Mouse (Mus musculus): Measurements from ENCODE around the gene Mon2. TPM values are rescaled to one million over a fixed set of nuclear protein-coding genes. Genes with fewer than 3 reads are reported as not detected.
A peak's percentile ranks its signal among the peaks of the same experiment; 100 is the strongest.

The Mon2 gene
- polyA plus RNA-seq, 1 experiment from 2014 or later, result 19.9 TPM

DNA sequence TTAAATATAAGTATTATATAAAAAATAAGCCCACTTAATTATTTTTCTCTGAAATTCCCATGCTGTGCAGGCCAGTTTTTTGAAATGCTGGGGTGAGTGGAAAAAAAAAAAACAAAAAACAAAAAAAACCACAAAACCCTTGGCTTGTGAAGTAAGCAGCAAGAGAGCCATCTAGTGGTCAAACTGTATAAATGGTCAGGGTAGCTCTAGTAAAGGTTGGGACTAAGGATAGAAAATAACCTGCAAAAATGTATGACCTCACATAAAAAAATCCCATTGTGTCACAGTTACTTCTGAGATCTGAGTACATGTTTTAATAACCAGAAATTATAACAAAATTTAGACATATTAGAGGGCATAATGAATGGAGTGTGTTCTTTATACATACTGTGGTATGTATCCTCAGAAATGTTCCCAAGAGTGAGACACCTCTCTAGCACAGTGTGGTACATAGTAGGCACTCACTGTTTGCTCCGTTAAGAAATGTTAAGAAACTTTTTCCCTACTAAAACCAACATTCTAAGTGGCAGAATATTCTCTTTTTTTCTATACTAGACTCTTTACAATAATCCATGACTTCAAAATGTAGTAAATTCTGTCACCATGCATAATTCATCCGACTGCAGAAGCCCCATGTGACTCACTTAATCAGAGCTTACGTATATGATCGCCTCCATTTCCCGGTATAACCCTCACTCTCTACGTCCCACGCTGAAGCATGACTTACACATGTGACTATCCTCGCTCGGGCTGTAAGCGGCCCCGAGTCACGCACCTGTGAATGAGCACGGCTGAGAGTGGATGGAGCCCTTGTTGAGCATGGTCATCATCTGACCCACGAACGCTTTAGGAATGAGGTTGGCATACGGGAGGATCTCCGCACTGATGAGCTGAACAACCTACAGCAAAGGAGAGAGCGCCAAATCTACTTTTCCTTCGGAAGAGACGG lies 70.8 kb downstream of the Mon2 start:
- no peak overlapping the region for H3K9ac ChIP-seq
- no peaks in the 10 kb centered on the region for H3K4me1 ChIP-seq
- ATAC-seq, result no peak; the same call in 1 of the 2 replicates
- no peak overlapping the region for H3K4me2 ChIP-seq
- 88% methylated on average over 20 of the region's 20 CpGs for WGBS (ENCODE audit: insufficient replicate concordance)
- H3K4me3 ChIP-seq, result no peak overlapping the region
- H3K27me3 ChIP-seq (replicated peaks), result no peaks in the 10 kb centered on the region
- H3K9me3 ChIP-seq (replicated peaks), result no peaks in the 10 kb centered on the region
- peaks cover 63% of the 10 kb centered on the region for H3K36me3 ChIP-seq
- H3K27ac ChIP-seq, result no peak overlapping the region

DNA sequence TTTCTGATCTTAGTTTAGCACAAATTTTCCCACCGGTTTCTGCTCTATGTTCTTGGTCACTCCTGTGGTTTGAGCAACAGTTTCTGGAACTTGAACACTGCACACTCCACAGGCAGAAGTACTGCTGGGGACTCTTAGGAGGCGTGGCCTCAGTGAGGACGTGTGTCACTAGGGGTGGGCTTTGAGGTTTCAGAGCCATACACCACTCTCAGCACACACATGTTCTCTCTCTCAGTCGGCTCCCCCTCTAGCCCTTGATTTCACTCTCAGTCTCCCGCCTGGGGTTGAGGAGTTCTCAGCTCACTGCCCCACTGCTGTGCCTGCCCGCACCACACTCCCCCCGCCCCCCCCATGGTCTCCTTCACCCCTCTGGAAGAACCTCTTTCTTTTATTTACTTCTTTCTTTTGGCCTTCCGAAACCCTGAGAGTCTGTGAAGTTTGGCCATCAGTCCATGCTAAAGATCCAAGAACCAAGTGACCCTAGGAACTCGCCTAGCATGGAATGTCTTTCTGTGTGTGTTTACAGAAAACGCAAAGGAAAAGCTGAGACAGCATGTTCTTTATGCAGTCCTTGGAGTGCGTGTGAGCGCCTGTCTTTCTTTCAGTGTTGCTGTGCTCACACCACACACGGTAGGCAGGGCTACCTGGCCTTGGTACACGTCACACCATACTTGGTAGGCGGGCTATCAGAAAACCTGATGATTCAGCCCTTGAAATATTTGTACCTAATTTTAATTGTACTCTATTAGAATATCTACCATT lies 71.6 kb downstream of the Mon2 start:
- H3K27ac ChIP-seq, result no peak overlapping the region
- no peak overlapping the region for H3K9ac ChIP-seq
- WGBS (ENCODE audit: insufficient replicate concordance), result 77% methylated on average over 15 of the region's 15 CpGs
- peaks cover 62% of the 10 kb centered on the region for H3K36me3 ChIP-seq
- no peak overlapping the region for H3K4me2 ChIP-seq
- H3K4me3 ChIP-seq, result no peak overlapping the region
- no peaks in the 10 kb centered on the region for H3K4me1 ChIP-seq
- no peaks in the 10 kb centered on the region for H3K9me3 ChIP-seq (replicated peaks)
- no peak for ATAC-seq
- no peaks in the 10 kb centered on the region for H3K27me3 ChIP-seq (replicated peaks)

DNA sequence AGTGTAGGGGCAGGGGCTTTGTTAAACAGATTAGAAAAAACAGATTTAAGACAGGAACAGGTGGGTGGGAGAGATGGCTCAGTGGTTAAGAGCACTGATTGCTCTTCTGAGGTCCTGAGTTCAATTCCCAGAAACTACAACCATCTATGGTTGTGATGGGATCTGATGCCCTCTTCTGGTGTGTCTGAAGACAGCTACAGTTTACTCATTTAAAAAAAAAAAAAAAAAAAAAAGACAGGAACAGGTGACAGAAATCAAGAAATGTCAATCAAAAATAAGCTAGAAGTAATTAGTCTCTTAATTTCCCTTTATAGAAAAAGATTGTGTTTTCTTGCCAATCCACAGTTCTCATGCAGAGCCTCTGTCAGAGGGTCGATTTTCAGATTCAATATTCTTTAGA lies 74.3 kb downstream of the Mon2 start:
- H3K27me3 ChIP-seq (replicated peaks), result no peaks in the 10 kb centered on the region
- WGBS (ENCODE audit: insufficient replicate concordance), result 63% methylated on average over 1 of the region's 1 CpGs
- H3K9me3 ChIP-seq (replicated peaks), result no peaks in the 10 kb centered on the region
- peaks cover 71% of the 10 kb centered on the region for H3K36me3 ChIP-seq
- no peak for ATAC-seq
- no peaks in the 10 kb centered on the region for H3K4me1 ChIP-seq
- no peak overlapping the region for H3K4me2 ChIP-seq
- no peak overlapping the region for H3K27ac ChIP-seq
- no peak overlapping the region for H3K4me3 ChIP-seq
- no peak overlapping the region for H3K9ac ChIP-seq

DNA sequence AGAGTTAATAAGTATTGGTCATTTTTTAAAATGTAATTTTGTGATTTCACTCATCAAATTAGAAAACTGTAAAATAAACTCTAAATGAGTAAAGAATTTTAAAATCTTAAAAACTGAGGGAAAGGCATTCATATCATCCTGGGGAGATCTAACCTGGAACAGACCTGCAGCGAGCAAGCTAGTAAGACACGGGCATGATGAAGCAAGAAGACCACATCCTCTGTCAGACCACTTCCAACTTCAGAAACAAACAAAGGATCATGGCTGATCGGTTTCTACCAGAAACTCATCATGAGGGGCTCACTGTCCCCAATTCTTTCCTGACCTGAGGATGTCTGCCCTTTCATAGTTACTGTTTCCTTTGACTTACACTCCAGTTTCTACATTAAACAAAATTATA lies 74.9 kb downstream of the Mon2 start:
- WGBS (ENCODE audit: insufficient replicate concordance), result 68% methylated on average over 3 of the region's 3 CpGs
- no peak overlapping the region for H3K4me3 ChIP-seq
- no peaks in the 10 kb centered on the region for H3K27me3 ChIP-seq (replicated peaks)
- H3K4me1 ChIP-seq, result no peaks in the 10 kb centered on the region
- peaks cover 75% of the 10 kb centered on the region for H3K36me3 ChIP-seq
- H3K9me3 ChIP-seq (replicated peaks), result no peaks in the 10 kb centered on the region
- H3K9ac ChIP-seq, result no peak overlapping the region
- no peak for ATAC-seq
- no peak overlapping the region for H3K4me2 ChIP-seq
- no peak overlapping the region for H3K27ac ChIP-seq

DNA sequence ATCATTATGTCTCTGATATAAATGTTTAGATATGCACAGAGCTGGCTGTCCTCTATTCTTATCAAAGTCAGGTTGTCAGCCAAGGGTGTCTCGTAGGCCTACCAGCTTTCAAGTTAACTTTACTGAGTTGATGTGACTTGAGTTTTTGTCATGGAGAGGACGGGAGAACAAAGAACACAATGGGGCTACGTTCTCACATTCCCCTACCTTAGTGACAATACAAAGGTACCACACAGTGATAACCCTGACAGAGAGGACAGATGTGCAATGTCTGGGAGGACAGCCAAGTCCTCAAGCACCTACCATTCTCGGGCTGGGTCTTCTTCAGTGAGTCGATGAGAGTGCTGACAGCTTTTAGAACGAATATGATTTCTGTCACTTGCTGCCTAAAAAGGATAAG lies 76.9 kb downstream of the Mon2 start:
- H3K4me1 ChIP-seq, result no peaks in the 10 kb centered on the region
- peaks cover 82% of the 10 kb centered on the region for H3K36me3 ChIP-seq
- no peaks in the 10 kb centered on the region for H3K27me3 ChIP-seq (replicated peaks)
- no peak overlapping the region for H3K9ac ChIP-seq
- no peak overlapping the region for H3K4me3 ChIP-seq
- 78% methylated on average over 6 of the region's 6 CpGs for WGBS (ENCODE audit: insufficient replicate concordance)
- no peak overlapping the region for H3K4me2 ChIP-seq
- no peak for ATAC-seq
- no peaks in the 10 kb centered on the region for H3K9me3 ChIP-seq (replicated peaks)
- no peak overlapping the region for H3K27ac ChIP-seq

DNA sequence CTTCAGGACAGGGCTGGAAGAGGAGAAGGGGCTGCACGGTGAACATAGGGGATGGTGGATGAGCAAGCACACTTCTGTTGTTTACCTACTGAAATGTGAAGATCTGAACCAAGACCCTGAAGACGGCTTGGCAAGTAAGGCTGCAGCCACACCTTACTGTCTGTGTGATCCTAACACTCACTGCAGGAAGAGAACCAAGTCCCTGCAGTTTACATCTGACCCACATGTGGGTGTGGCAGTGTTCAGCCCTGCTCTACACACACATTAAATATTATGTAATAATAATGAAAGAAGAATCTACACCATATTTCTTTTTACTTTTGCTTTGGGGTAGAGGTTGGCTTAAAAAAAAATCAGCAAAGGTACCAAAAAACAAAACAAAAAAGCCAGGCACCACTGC lies 78.5 kb downstream of the Mon2 start:
- WGBS (ENCODE audit: insufficient replicate concordance), result 81% methylated on average over 2 of the region's 2 CpGs
- no peaks in the 10 kb centered on the region for H3K27me3 ChIP-seq (replicated peaks)
- H3K4me3 ChIP-seq, result no peak overlapping the region
- no peak overlapping the region for H3K27ac ChIP-seq
- H3K4me2 ChIP-seq, result no peak overlapping the region
- peaks cover 76% of the 10 kb centered on the region for H3K36me3 ChIP-seq
- no peak for ATAC-seq
- H3K9ac ChIP-seq, result no peak overlapping the region
- H3K4me1 ChIP-seq, result no peaks in the 10 kb centered on the region
- H3K9me3 ChIP-seq (replicated peaks), result no peaks in the 10 kb centered on the region

DNA sequence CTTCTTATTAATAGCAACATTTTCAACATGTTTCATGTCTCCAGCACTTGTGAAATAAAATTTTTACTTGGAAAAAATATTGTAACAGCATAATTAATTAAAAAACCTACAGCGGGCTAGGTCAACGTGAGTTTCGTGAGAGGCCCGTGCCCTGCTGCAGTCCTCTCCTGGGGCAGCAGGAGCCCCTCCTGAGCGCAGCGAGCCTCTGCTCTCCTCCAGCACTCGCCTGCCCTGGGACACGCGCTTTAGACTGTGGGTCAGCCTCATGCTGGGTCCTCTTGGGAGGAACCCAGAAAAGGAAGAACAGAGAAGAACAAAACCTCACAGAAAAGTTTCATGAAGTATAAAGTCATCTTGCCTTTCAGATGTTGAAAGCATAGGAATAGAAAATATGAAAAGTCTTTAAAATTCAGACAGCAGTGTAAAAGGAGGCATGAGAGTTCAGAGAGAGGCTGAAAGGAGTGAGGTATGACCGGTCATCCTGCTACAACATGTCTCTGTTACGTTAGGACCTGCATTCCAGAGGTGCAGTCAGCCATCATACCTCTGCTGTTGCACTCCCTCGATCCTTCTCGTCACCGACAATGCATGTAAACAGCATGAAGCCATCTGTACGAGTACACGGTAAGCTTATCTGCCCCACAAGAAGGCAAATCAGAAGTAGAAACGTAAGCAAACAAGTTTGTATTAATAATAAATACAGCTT lies 81.8 kb downstream of the Mon2 start:
- peaks cover 72% of the 10 kb centered on the region for H3K36me3 ChIP-seq
- ATAC-seq, result no peak
- WGBS (ENCODE audit: insufficient replicate concordance), result 84% methylated on average over 17 of the region's 17 CpGs
- H3K27me3 ChIP-seq (replicated peaks), result no peaks in the 10 kb centered on the region
- no peak overlapping the region for H3K4me3 ChIP-seq
- H3K9ac ChIP-seq, result no peak overlapping the region
- H3K9me3 ChIP-seq (replicated peaks), result no peaks in the 10 kb centered on the region
- no peak overlapping the region for H3K4me2 ChIP-seq
- no peak overlapping the region for H3K27ac ChIP-seq
- no peaks in the 10 kb centered on the region for H3K4me1 ChIP-seq

DNA sequence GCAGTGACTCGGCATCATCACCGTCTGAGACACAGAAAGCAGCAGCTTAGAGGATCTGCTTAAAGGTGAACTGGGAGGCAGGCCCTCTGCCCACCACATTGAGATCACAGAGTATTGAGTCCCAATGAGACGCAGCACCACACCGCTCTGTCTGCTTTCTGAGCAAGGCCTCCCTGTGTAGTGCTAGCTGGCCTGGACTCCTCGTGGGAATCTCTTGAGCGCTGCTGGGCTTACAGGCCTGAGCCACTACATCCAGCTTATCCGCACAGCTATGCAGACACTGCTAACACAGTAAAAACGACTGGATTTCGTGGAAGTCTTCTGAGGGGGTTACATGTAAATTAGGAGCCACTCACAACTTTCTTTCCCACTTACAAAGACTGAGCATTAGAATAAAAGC lies 84.7 kb downstream of the Mon2 start:
- no peak overlapping the region; the same call in 1 of the 2 replicates for H3K27ac ChIP-seq
- no peaks in the 10 kb centered on the region for H3K9me3 ChIP-seq (replicated peaks)
- H3K36me3 ChIP-seq, result peaks cover 43% of the 10 kb centered on the region
- peaks cover 18% of the 10 kb centered on the region for H3K4me1 ChIP-seq
- no peak for ATAC-seq
- 77% methylated on average over 9 of the region's 9 CpGs for WGBS (ENCODE audit: insufficient replicate concordance)
- no peak overlapping the region for H3K9ac ChIP-seq
- H3K4me2 ChIP-seq, result no peak overlapping the region
- no peak overlapping the region for H3K4me3 ChIP-seq
- no peaks in the 10 kb centered on the region for H3K27me3 ChIP-seq (replicated peaks)

DNA sequence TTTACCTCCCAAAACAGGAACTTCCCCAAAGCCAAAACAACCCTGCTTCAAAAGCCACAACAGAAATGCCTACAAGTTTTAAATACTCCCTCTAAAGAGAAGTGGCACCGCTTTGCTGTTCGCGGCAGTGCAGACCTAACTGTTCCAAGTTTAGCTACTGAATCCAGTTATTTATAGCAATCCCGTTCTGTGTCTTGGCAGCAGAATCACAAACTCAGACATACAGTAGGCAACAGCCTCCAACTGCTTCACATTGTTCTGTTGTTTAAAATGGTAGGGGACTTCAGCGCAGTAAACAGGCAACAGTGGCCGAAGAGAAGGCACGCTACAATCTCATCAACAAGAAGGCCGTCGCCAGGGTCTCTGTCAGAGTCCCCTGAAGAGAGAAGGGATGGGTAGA lies 85.3 kb downstream of the Mon2 start:
- H3K36me3 ChIP-seq, result peaks cover 37% of the 10 kb centered on the region
- H3K4me1 ChIP-seq, result peaks cover 21% of the 10 kb centered on the region
- H3K27me3 ChIP-seq (replicated peaks), result no peaks in the 10 kb centered on the region
- WGBS (ENCODE audit: insufficient replicate concordance), result 82% methylated on average over 9 of the region's 9 CpGs
- no peak overlapping the region for H3K4me3 ChIP-seq
- ATAC-seq, result no peak
- H3K9me3 ChIP-seq (replicated peaks), result no peaks in the 10 kb centered on the region
- H3K27ac ChIP-seq, result no peak overlapping the region; the same call in 1 of the 2 replicates
- no peak overlapping the region for H3K9ac ChIP-seq
- no peak overlapping the region for H3K4me2 ChIP-seq

DNA sequence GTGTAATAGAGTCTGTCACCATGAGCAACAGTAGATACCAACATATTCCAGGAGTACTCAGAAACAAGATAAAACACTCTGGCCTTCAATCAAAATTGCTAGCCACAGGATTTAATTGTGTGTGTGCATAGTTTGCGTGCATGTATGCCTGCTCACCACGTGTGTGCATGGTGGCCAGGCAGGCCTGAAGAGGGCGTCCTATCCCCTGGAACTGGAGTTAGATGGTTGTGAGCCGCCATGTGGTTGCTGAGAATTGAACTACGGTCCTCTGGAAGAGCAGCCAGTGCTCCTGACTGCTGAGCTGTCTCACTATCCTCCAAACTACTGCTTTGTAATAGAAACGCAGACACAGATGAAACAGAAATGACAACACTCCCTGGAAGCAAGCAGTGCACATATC lies 85.7 kb downstream of the Mon2 start:
- H3K9ac ChIP-seq, result no peak overlapping the region
- H3K36me3 ChIP-seq, result peaks cover 33% of the 10 kb centered on the region
- H3K4me3 ChIP-seq, result no peak overlapping the region
- H3K4me2 ChIP-seq, result no peak overlapping the region
- H3K27ac ChIP-seq, result no peak overlapping the region
- no peaks in the 10 kb centered on the region for H3K9me3 ChIP-seq (replicated peaks)
- no peak for ATAC-seq
- H3K4me1 ChIP-seq, result peaks cover 21% of the 10 kb centered on the region
- H3K27me3 ChIP-seq (replicated peaks), result no peaks in the 10 kb centered on the region
- WGBS (ENCODE audit: insufficient replicate concordance), result 82% methylated on average over 6 of the region's 6 CpGs

DNA sequence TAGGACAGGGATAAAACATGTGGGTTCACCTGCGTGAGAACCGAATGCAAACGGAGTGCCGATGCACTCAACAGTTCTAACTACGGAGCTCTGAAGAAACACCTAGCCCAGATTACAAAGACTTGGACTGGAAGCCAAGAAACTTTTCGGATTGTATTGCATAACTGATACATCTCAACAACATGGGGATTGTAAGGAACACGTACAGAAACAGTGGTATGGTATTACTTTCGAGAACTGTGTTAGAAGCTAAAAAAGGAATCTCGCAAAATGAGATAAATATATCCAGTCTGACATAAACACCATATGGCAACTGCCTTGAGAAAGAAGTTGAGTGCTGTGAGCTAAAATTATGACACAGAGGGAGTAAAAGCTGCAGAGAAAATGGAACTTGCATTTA lies 86.4 kb downstream of the Mon2 start:
- 88% methylated on average over 9 of the region's 9 CpGs for WGBS (ENCODE audit: insufficient replicate concordance)
- H3K4me2 ChIP-seq, result no peak overlapping the region

DNA sequence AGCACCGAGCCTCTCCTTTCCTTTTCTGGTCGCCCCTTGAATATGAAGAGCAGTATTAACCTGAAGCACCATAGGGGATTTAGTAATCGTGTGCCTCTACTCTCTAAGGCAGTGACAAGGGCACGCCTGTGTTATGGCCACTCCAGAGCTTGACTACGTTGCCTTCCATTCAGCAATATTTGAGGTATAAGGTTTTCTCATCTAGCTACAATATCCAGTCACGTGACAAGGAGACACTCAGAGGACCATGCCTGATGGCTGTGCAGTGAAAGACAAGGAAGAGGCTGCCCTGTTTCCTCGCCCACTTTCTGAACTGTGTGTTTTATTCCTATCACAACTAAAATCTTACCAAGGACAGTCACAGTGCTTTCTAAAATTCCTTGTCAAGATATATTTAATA lies 87.9 kb downstream of the Mon2 start:
- H3K9ac ChIP-seq, result no peak overlapping the region
- H3K27me3 ChIP-seq (replicated peaks), result no peaks in the 10 kb centered on the region
- 76% methylated on average over 7 of the region's 7 CpGs for WGBS (ENCODE audit: insufficient replicate concordance)
- H3K4me3 ChIP-seq, result no peak overlapping the region
- no peak overlapping the region for H3K27ac ChIP-seq
- ATAC-seq, result no peak
- H3K9me3 ChIP-seq (replicated peaks), result no peaks in the 10 kb centered on the region
- peak overlapping the region; percentile 78 for H3K4me2 ChIP-seq
- H3K36me3 ChIP-seq, result peaks cover 15% of the 10 kb centered on the region
- peaks cover 33% of the 10 kb centered on the region for H3K4me1 ChIP-seq

More for the DNA sequence above, 86.4 kb downstream of the Mon2 start:
- no peaks in the 10 kb centered on the region for H3K27me3 ChIP-seq (replicated peaks)
- ATAC-seq, result no peak
- peaks cover 21% of the 10 kb centered on the region for H3K4me1 ChIP-seq
- H3K4me3 ChIP-seq, result no peak overlapping the region
- no peak overlapping the region for H3K9ac ChIP-seq
- H3K27ac ChIP-seq, result no peak overlapping the region
- no peaks in the 10 kb centered on the region for H3K9me3 ChIP-seq (replicated peaks)
- peaks cover 26% of the 10 kb centered on the region for H3K36me3 ChIP-seq
